In genomic region chr6:145779383-145779782, GRCm38 (mm10) we compare ENCODE assay signal across 9 mouse cellular contexts. TPM values are rescaled to one million over a fixed set of nuclear protein-coding genes. Genes with fewer than 3 reads are reported as not detected.
DNase-seq lines count a peak whose midpoint lies in the region; ATAC-seq and TF ChIP-seq lines count a peak whose summit lies in the region.
"Had no signal": no experiment of that assay in that cellular context is flagged by ENCODE, and none has a peak within 500 bp of the region (broad histone marks: within the 10 kb centered on the region; RNA-seq: fewer than 3 reads in every experiment).

No protein-coding gene starts in this region.

- H3K9ac ChIP-seq in limb, embryonic 12.5 days (replicated peaks) = no peak overlapping the region
- H3K9ac ChIP-seq in stomach, embryonic 14.5 days (replicated peaks; ENCODE audit: low read depth, low read length) = no peak overlapping the region

- DNase-seq in layer of hippocampus, adult 2 months (ENCODE audit: low spot score in 2 of 2) = no peak
- DNase-seq in layer of hippocampus, postnatal 14 days (ENCODE audit: low spot score in 2 of 2) = no peak
- DNase-seq in forelimb bud, embryonic 11.5 days (ENCODE audit: low read depth, low spot score) = peak; percentile 28
- DNase-seq in left cerebral cortex, adult 9 months (ENCODE audit: low spot score in 2 of 2) = no peak
- DNase-seq in spleen, postnatal 36 days (ENCODE audit: low spot score in 2 of 2) = no peak

- H3K36me3 ChIP-seq in limb, embryonic 12.5 days = no peaks in the 10 kb centered on the region; the same call in 1 of the 2 replicates
- no peaks in the 10 kb centered on the region for H3K36me3 ChIP-seq in stomach, embryonic 14.5 days (ENCODE audit: control insufficient read depth, insufficient read depth, low read length)

- no peaks in the 10 kb centered on the region for H3K9me3 ChIP-seq in limb, embryonic 12.5 days
- no peaks in the 10 kb centered on the region for H3K9me3 ChIP-seq in stomach, embryonic 14.5 days (ENCODE audit: control insufficient read depth, low read depth, low read length)

- no peak for ATAC-seq in limb, embryonic 12.5 days (ENCODE audit: insufficient number of reproducible peaks, insufficient read depth, low FRiP score, low TSS enrichment, low read depth)
- ATAC-seq in stomach, embryonic 14.5 days (ENCODE audit: insufficient number of reproducible peaks, insufficient read depth, low FRiP score, low read depth) = peak; percentile 63; the same call in 1 of the 2 replicates
- ATAC-seq in monocyte, adult 5-6 weeks (replicated peaks; ENCODE audit: insufficient number of reproducible peaks, low FRiP score, low TSS enrichment, poor library complexity, severe bottlenecking) = no peak

- peak overlapping the region; percentile 65 for H3K27ac ChIP-seq in layer of hippocampus, adult 2 months
- H3K27ac ChIP-seq in limb, embryonic 12.5 days = peak overlapping the region; percentile 60
- no peak overlapping the region for H3K27ac ChIP-seq in stomach, embryonic 14.5 days (ENCODE audit: low read length)

- H3K4me3 ChIP-seq in layer of hippocampus, adult 2 months = no peak overlapping the region
- H3K4me3 ChIP-seq in limb, embryonic 12.5 days (replicated peaks) = no peak overlapping the region
- H3K4me3 ChIP-seq in stomach, embryonic 14.5 days (ENCODE audit: low read depth, low read length) = no peak overlapping the region

- 9% methylated on average over 6 of the region's 6 CpGs for WGBS in limb, embryonic 12.5 days
- 27% methylated on average over 6 of the region's 6 CpGs for WGBS in stomach, embryonic 14.5 days

- H3K27me3 ChIP-seq in limb, embryonic 12.5 days = no peaks in the 10 kb centered on the region
- H3K27me3 ChIP-seq in stomach, embryonic 14.5 days (ENCODE audit: control insufficient read depth, insufficient read depth, low read length) = no peaks in the 10 kb centered on the region

- peaks cover 52% of the 10 kb centered on the region for H3K4me1 ChIP-seq in limb, embryonic 12.5 days (replicated peaks)
- H3K4me1 ChIP-seq in stomach, embryonic 14.5 days (ENCODE audit: control insufficient read depth, insufficient read depth, low read length) = peaks cover 4% of the 10 kb centered on the region; the same call in 1 of the 2 replicates

- H3K4me2 ChIP-seq in limb, embryonic 12.5 days = 0 out of 2 replicates have a peak overlapping the region, but pooled peaks have one; percentile 1
- H3K4me2 ChIP-seq in stomach, embryonic 14.5 days (replicated peaks; ENCODE audit: low read depth, low read length) = no peak overlapping the region

- TF ChIP-seq CTCF in layer of hippocampus, adult 2 months (conservative IDR thresholded peaks at IDR 0.05) = no peak

RNA-seq across cellular contexts. Expression of gene Rassf8, which starts 32.8 kb away (rescaled TPM):
- total RNA-seq in layer of hippocampus, adult 2 months (2021) = 10 to 100 TPM; 25.6 to 26.4 TPM
- total RNA-seq in layer of hippocampus, postnatal 14 days (2021) = 10 to 100 TPM; 19.8 to 21.0 TPM
- 9.2 and 13.7 TPM in 2 replicates for polyA plus RNA-seq in limb, embryonic 12.5 days (2016; fragmentation: Nextera tagmentation; extraction: Ambion mirVana)
- polyA plus RNA-seq in stomach, embryonic 14.5 days (2014; fragmentation: Nextera tagmentation; extraction: Ambion mirVana) = 10.5 and 11.4 TPM in 2 replicates
- total RNA-seq in monocyte, adult 5-6 weeks (2017) = 2.3 to 12.3 TPM (median 8.3 TPM) in 3 replicates
- total RNA-seq: MEL had no signal
